Mouse (Mus musculus) MEL (cell line): Measurements from ENCODE around the gene Anln. TPM values are rescaled to one million over a fixed set of nuclear protein-coding genes. Genes with fewer than 3 reads are reported as not detected.
A peak's percentile ranks its signal among the peaks of the same experiment; 100 is the strongest.
"Not testable (repeated sequence)": the region's sequence is repeated elsewhere in the genome, so short reads cannot be mapped to it uniquely, and the experiment has no call there.

Experiments used
- DNase-seq: peaks from one replicate; pipeline ENCODE4 v3.0.0; 2011; ENCODE audit warnings: low read depth, low spot score
- H3K27ac ChIP-seq: 2 replicates; pipeline ENCODE4 v1.5.1; 2012; ENCODE audit warnings: low read depth, mild to moderate bottlenecking, control low read depth, low read length, moderate library complexity; ENCODE audit not compliant: control insufficient read depth
- H3K27me3 ChIP-seq, 2 experiments: fragments of 150-350 bp in 1 of 2; sonication (generic) in 1 of 2; 2 replicates each; pipeline ENCODE4 v1.6.1; 2012; ENCODE audit warnings: low read length in 2 of 2, mild to moderate bottlenecking in 2 of 2, improper control_type of control experiment in 1 of 2, moderate library complexity in 1 of 2; ENCODE audit not compliant: insufficient read depth in 2 of 2, control insufficient read depth in 1 of 2
- H3K36me3 ChIP-seq, 2 experiments: 2 replicates each; pipeline ENCODE4 v1.6.1; 2012 to 2014; ENCODE audit warnings: low read length in 2 of 2, improper control_type of control experiment in 1 of 2, inconsistent platforms in 1 of 2, mild to moderate bottlenecking in 1 of 2; ENCODE audit not compliant: insufficient read depth in 2 of 2, control insufficient read depth in 1 of 2
- H3K4me1 ChIP-seq, 2 experiments: fragments of 150-350 bp in 1 of 2; sonication (generic) in 1 of 2; 2 replicates each; pipeline ENCODE4 v1.6.1; 2012; ENCODE audit warnings: low read length in 2 of 2, improper control_type of control experiment in 1 of 2, mild to moderate bottlenecking in 1 of 2; ENCODE audit not compliant: insufficient read depth in 2 of 2, control insufficient read depth in 1 of 2
- H3K4me3 ChIP-seq, 2 experiments: fragments of 150-350 bp in 1 of 2; sonication (generic) in 1 of 2; 2 replicates each; pipeline ENCODE4 v1.5.1; 2012; ENCODE audit warnings: low read depth in 2 of 2, low read length in 2 of 2, mild to moderate bottlenecking in 2 of 2, moderate library complexity in 2 of 2, control low read depth in 1 of 2, improper control_type of control experiment in 1 of 2; ENCODE audit not compliant: control insufficient read depth in 1 of 2, insufficient read depth in 1 of 2
- H3K79me2 ChIP-seq: 2 replicates; pipeline ENCODE4 v1.6.1; 2012; ENCODE audit warnings: mild to moderate bottlenecking, low read length, moderate library complexity; ENCODE audit not compliant: control insufficient read depth, poor library complexity, insufficient read depth
- H3K9ac ChIP-seq: 2 replicates; pipeline ENCODE4 v1.6.1; 2012; ENCODE audit warnings: low read depth, mild to moderate bottlenecking, control low read depth, low read length, moderate library complexity; ENCODE audit not compliant: control insufficient read depth, poor library complexity, severe bottlenecking
- H3K9me3 ChIP-seq: fragments of 150-350 bp; sonication (generic); replicated peaks from 2 replicates; pipeline ENCODE4 v1.6.1; 2012; ENCODE audit warnings: mild to moderate bottlenecking, low read length, improper control_type of control experiment, moderate library complexity; ENCODE audit not compliant: insufficient read depth
- BHLHE40 ChIP-seq: IDR thresholded peaks from 2 replicates; pipeline ENCODE4 v1.6.1; 2012; ENCODE audit warnings: low read depth, mild to moderate bottlenecking, inconsistent platforms, low read length, improper control_type of control experiment, borderline replicate concordance
- CTCF ChIP-seq, 3 experiments: IDR thresholded peaks in 2 of 3; conservative IDR thresholded peaks in 1 of 3; 2 replicates each; pipeline ENCODE4 v1.5.1; 2011 to 2012; ENCODE audit warnings: low read length in 3 of 3, low read depth in 2 of 3, mild to moderate bottlenecking in 2 of 3, improper control_type of control experiment in 1 of 3, inconsistent platforms in 1 of 3, mixed read lengths in 1 of 3, moderate library complexity in 1 of 3; ENCODE audit not compliant: control insufficient read depth in 1 of 3, insufficient read depth in 1 of 3, poor library complexity in 1 of 3, severe bottlenecking in 1 of 3
- E2F4 ChIP-seq: IDR thresholded peaks from 2 replicates; pipeline ENCODE4 v1.6.1; 2011; ENCODE audit warnings: low read depth, low read length, improper control_type of control experiment, borderline replicate concordance
- ELF1 ChIP-seq: IDR thresholded peaks from 2 replicates; pipeline ENCODE4 v1.6.1; 2014; ENCODE audit warnings: low read depth, mild to moderate bottlenecking, inconsistent platforms, low read length, improper control_type of control experiment, moderate library complexity
- EP300 ChIP-seq, 2 experiments: IDR thresholded peaks; 2 replicates each; pipeline ENCODE4 v1.6.1; 2011; ENCODE audit warnings: improper control_type of control experiment in 2 of 2, low read length in 2 of 2, low read depth in 1 of 2, mild to moderate bottlenecking in 1 of 2
- ETS1 ChIP-seq: IDR thresholded peaks from 2 replicates; pipeline ENCODE4 v1.6.1; 2012; ENCODE audit warnings: low read depth, mild to moderate bottlenecking, inconsistent platforms, low read length, improper control_type of control experiment, moderate library complexity
- GATA1 ChIP-seq: IDR thresholded peaks from 2 replicates; pipeline ENCODE4 v1.6.1; 2011; ENCODE audit warnings: low read depth, low read length, improper control_type of control experiment
- JUND ChIP-seq: IDR thresholded peaks from 2 replicates; pipeline ENCODE4 v1.6.1; 2011; ENCODE audit warnings: low read depth, mild to moderate bottlenecking, improper control_type of control experiment, low read length
- MAFK ChIP-seq: IDR thresholded peaks from 2 replicates; pipeline ENCODE4 v1.6.1; 2011; ENCODE audit warnings: low read depth, mild to moderate bottlenecking, low read length, improper control_type of control experiment, borderline replicate concordance
- MAZ ChIP-seq: IDR thresholded peaks from 2 replicates; pipeline ENCODE4 v1.6.1; 2012; ENCODE audit warnings: low read depth, mild to moderate bottlenecking, inconsistent platforms, low read length, improper control_type of control experiment
- MEF2A ChIP-seq: IDR thresholded peaks from 2 replicates; pipeline ENCODE4 v1.6.1; 2014; ENCODE audit warnings: low read depth, mild to moderate bottlenecking, inconsistent platforms, low read length, improper control_type of control experiment; ENCODE audit not compliant: poor library complexity, insufficient replicate concordance, severe bottlenecking; ENCODE audit errors: extremely low read depth
- NRF1 ChIP-seq: IDR thresholded peaks from 2 replicates; pipeline ENCODE4 v1.6.1; 2014; ENCODE audit warnings: low read depth, mild to moderate bottlenecking, inconsistent platforms, low read length, improper control_type of control experiment, moderate library complexity; ENCODE audit not compliant: poor library complexity, insufficient read depth, severe bottlenecking
- POLR2AphosphoS2 ChIP-seq: IDR thresholded peaks from 2 replicates; pipeline ENCODE4 v1.6.1; 2011; ENCODE audit warnings: low read length, improper control_type of control experiment
- POLR2AphosphoS5 ChIP-seq: IDR thresholded peaks from 2 replicates; pipeline ENCODE4 v1.6.1; 2012; ENCODE audit warnings: low read depth, borderline replicate concordance, mild to moderate bottlenecking, inconsistent platforms, low read length, moderate library complexity, mixed read lengths
- RAD21 ChIP-seq: IDR thresholded peaks from 2 replicates; pipeline ENCODE4 v1.6.1; 2011; ENCODE audit warnings: mild to moderate bottlenecking, low read depth, low read length, improper control_type of control experiment
- RCOR1 ChIP-seq: IDR thresholded peaks from 2 replicates; pipeline ENCODE4 v1.6.1; 2012; ENCODE audit warnings: low read depth, mild to moderate bottlenecking, inconsistent platforms, low read length, improper control_type of control experiment
- SIN3A ChIP-seq: IDR thresholded peaks from 2 replicates; pipeline ENCODE4 v1.6.1; 2012; ENCODE audit warnings: low read length, improper control_type of control experiment, inconsistent platforms
- TCF12 ChIP-seq: IDR thresholded peaks from 2 replicates; pipeline ENCODE4 v1.6.1; 2014; ENCODE audit warnings: low read depth, mild to moderate bottlenecking, inconsistent platforms, low read length, improper control_type of control experiment, moderate library complexity
- UBTF ChIP-seq: IDR thresholded peaks from 2 replicates; pipeline ENCODE4 v1.6.1; 2012; ENCODE audit warnings: low read depth, mild to moderate bottlenecking, inconsistent platforms, low read length, improper control_type of control experiment, moderate library complexity, borderline replicate concordance; ENCODE audit not compliant: insufficient read depth
- USF1 ChIP-seq: IDR thresholded peaks from 2 replicates; pipeline ENCODE4 v1.6.1; 2014; ENCODE audit warnings: low read depth, mild to moderate bottlenecking, inconsistent platforms, low read length, improper control_type of control experiment, moderate library complexity
- USF2 ChIP-seq, 2 experiments: IDR thresholded peaks; 2 replicates each; pipeline ENCODE4 v1.6.1; 2011 to 2012; ENCODE audit warnings: improper control_type of control experiment in 2 of 2, low read length in 2 of 2, borderline replicate concordance in 1 of 2, inconsistent platforms in 1 of 2, low read depth in 1 of 2, mild to moderate bottlenecking in 1 of 2; ENCODE audit not compliant: insufficient read depth in 1 of 2
- ZMIZ1 ChIP-seq: IDR thresholded peaks from 2 replicates; pipeline ENCODE4 v1.6.1; 2012; ENCODE audit warnings: low read depth, mild to moderate bottlenecking, inconsistent platforms, low read length, improper control_type of control experiment, moderate library complexity
- polyA plus RNA-seq, 2 experiments: library from polyadenylated mRNA; stranded (reverse) in 1 of 2; unstranded in 1 of 2; fragments of >175 nt in 1 of 2; fragments of >200 nt in 1 of 2; gene quantifications; 2 replicates each; pipeline versions ENCODE4 v1.2.1 to v1.2.4; 2012; ENCODE audit warnings: low replicate concordance in 2 of 2, low read depth in 1 of 2; ENCODE audit not compliant: insufficient read length in 2 of 2, insufficient read depth in 1 of 2, missing spikeins in 1 of 2
- total RNA-seq: library from RNA; depleted of rRNA; stranded (reverse); fragments of 300-350 nt; gene quantifications from 2 replicates; pipeline ENCODE4 v1.2.3, GENCODE M21; 2012

Anln gene
- total and polyA plus RNA-seq, 3 experiments, result 93.3 to 114 (median 93.3) TPM

DNA sequence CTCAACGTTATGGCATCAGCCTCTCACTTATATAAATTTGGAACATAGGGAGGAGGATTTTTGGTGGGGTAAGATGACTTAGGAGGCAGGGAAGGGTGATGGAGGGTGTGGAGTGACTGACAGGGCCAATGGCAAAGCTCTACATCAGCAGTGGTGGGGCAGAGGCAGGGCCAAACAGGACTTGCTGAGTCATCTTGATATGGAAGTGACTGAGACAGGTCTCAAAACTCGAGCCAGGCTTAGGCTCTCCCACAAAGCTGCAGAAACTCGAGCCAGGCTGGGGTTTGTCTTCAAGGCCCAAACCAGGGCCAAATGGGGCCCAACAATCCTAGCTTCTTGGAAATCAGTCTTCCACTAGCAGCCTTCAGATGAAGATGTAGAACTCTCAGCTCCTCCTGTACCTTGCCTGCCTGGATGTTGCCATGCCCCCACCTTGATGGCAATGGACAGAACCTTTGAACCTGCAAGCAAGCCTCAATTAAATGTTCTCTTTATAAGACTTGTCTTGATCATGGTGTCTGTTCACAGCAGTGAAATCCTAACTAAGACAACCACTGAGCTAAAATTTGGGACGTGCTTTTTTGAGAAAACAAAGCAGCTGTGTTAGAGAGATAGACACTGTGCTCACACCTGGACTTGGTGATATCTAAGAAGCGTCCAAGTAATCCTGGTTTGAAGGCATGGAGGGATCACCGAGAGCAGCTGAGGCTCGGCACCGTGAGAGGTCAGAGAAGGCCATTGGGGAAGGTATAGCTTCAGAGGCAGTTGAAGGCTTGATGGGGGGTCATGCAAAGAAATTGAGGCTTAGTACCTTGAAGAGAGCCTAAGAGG lies 66.4 kb downstream of the Anln start (continued):
- TF ChIP-seq POLR2AphosphoS2 (peak; percentile 21; the same call in 1 of the 2 replicates), MEF2A (0 out of 2 replicates have a peak, but pooled peaks have one; percentile 4), JUND (peak; percentile 63), SIN3A (peak; percentile 71), RAD21 (no peak; the same call in 1 of the 2 replicates), ZMIZ1 (peak; percentile 70; the same call in 1 of the 2 replicates), ETS1 (peak; percentile 78), POLR2AphosphoS5 (no peak), BHLHE40 (0 out of 2 replicates have a peak, but pooled peaks have one; percentile 8), TCF12 (peak; percentile 67; the same call in 1 of the 2 replicates), USF2 (IDR thresholded peaks at IDR 0.05; ENCODE audit: borderline replicate concordance in 1 of 2, insufficient read depth in 1 of 2, low read depth in 1 of 2, low read length in 2 of 2) (no peak), GATA1 (no peak)

DNA sequence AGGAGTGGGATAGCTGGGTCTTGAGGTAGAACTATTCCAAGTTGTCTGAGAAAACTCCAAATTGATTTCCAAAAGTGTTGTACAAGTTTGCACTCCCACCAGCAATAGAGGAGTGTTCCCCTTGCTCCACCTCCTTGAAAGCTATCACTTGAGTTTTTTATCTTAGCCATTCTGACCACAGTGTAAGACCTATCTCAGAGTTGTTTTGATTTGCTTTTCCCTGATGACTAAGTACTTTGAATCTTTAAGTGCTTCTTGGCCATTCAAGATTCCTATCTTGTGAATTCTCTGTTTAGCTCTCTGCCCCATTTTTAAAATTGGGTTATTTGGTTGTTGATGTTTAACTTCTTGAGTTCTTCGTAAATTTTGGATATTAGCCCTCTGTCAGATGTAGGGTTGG lies 69.9 kb downstream of the Anln start:
- Histone ChIP-seq H3K27me3 (no peaks in the 10 kb centered on the region), H3K27ac (no peak overlapping the region), H3K9ac (no peak overlapping the region), H3K4me3 (no peak overlapping the region), H3K4me1 (peaks cover 11 to 14% of the 10 kb centered on the region in 2 experiments), H3K9me3 (no peaks in the 10 kb centered on the region), H3K36me3 (peaks cover 0 to 11% of the 10 kb centered on the region in 2 experiments; a peak in 2 of 4 replicates)
- no peak for DNase-seq
- TF ChIP-seq ZMIZ1, result no peak
- TF ChIP-seq UBTF, result no peak
- no peak for TF ChIP-seq ELF1
- no peak for TF ChIP-seq POLR2AphosphoS2
- no peak for TF ChIP-seq RAD21
- 0 out of 2 replicates have a peak, but pooled peaks have one; percentile 54 for TF ChIP-seq MAFK
- 0 out of 2 replicates have a peak, but pooled peaks have one; percentile 12 for TF ChIP-seq TCF12
- TF ChIP-seq SIN3A, result no peak
- no peak for TF ChIP-seq MAZ
- TF ChIP-seq NRF1, result no peak
- TF ChIP-seq E2F4, result no peak
- TF ChIP-seq POLR2AphosphoS5, result no peak
- no peak for TF ChIP-seq JUND
- TF ChIP-seq EP300 (IDR thresholded peaks at IDR 0.05; ENCODE audit: low read depth in 1 of 2, low read length in 2 of 2), result peak in 1 of 2 experiments; percentile 27; a peak in 1 of 4 replicates
- TF ChIP-seq GATA1, result peak; percentile 73
- TF ChIP-seq USF1, result no peak
- peak; percentile 97 for TF ChIP-seq RCOR1
- peak; percentile 33; the same call in 1 of the 2 replicates for TF ChIP-seq ETS1
- TF ChIP-seq CTCF (IDR thresholded peaks at IDR 0.05 in 2 of 3, conservative IDR thresholded peaks at IDR 0.05 in 1 of 3; ENCODE audit: control insufficient read depth in 1 of 3, insufficient read depth in 1 of 3, low read depth in 2 of 3, low read length in 3 of 3, poor library complexity in 1 of 3, severe bottlenecking in 1 of 3), result no peak
- TF ChIP-seq, all 39 proteins: peak for 6
- H3K79me2 ChIP-seq, result no peaks in the 10 kb centered on the region

DNA sequence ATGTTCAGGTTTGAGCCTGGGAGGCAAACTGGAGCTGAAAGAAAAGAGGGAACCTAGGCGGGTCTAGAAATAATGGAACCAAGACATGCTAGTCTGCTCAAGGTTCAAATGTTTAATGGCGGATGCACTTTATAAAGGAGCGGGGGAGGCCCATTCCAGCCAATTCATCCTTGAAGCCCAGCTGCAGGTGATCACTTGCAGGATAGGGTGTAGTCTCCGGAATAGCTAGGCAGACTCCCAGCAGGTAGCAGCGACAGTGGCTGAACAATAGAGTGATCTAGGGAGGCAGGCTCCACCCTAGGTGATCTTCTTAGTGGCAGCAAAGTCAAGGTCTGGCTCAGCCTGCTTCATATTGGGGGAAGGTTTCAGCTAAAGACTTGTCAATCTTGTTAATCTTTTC lies 72.9 kb downstream of the Anln start:
- H3K9ac ChIP-seq, H3K27ac ChIP-seq, H3K79me2 ChIP-seq, H3K9me3 ChIP-seq, H3K4me3 ChIP-seq, H3K27me3 ChIP-seq, DNase-seq: not testable (repeated sequence)
- Histone ChIP-seq H3K36me3 (peaks cover 0 to 16% of the 10 kb centered on the region in 2 experiments; a peak in 2 of 4 replicates), H3K4me1 (peaks cover 0 to 11% of the 10 kb centered on the region in 2 experiments)
